Mouse (Mus musculus) mesoderm, embryonic 11.5 days (tissue): ENCODE results near the gene Lrrc61.
"Not testable (repeated sequence)": the region's sequence is repeated elsewhere in the genome, so short reads cannot be mapped to it uniquely, and the experiment has no call there.

Source experiments
- DNase-seq: peaks from one replicate; pipeline ENCODE4 v3.0.0-alpha.2; 2012; ENCODE audit warnings: low read depth, low spot score

Lrrc61 gene

GRCm38 (mm10) chr6:48554280-48555103 lies at the start of gene Lrrc61:
Lrrc61 (plus strand) TSS chr6:48554796.
- peak; percentile 92 for DNase-seq

DNA sequence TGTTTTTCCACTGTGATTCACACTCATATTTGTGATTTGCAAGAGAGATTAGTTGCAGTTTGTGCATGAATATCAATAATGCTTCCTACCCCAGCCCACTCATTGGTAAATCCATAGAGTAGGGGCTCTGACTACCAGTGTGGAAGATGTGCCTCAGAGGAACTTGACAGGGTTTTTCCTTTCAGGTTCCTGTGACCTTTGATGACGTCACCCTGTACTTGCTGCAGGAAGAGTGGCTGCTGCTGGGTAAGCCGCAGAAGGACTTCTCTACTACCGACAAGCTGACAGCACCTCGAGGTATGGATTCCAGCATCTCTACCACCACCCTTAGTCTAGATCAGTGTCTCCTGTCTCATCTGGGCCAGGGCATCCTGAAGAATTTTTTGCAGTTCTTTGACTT lies 46.5 kb upstream of the Lrrc61 start:
- no peak for DNase-seq

- DNase-seq: no peak
These were observed 44.2 kb upstream of the Lrrc61 start for GRCm38 (mm10) chr6:48510426-48510825.

- no peak for DNase-seq
These were observed 42.7 kb upstream of the Lrrc61 start for GRCm38 (mm10) chr6:48511861-48512260.

- DNase-seq: not testable (repeated sequence)
These were observed 29.7 kb upstream of the Lrrc61 start for GRCm38 (mm10) chr6:48524882-48525281.

GRCm38 (mm10) chr6:48527901-48528300 lies 26.7 kb upstream of the Lrrc61 start:
- no peak for DNase-seq

DNA sequence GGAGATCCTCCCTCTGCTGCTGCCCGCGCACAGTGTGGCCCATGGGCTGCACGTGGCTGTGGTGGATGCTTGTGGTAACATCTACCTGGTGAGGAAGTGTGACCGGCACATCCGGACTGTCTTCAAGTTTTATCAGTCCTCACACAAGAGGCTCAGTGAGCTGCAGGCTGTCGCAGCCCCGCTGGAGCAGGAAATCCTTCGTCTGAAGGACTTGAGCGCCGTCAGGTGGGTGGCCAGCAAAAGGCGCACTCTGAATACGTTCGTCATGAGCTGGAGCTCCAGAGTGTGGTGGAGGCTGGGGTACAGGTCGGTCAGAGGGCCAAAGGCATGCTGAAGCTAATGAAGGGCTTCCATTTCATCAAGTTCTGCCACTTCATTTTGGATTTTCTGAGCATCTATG lies 25.3 kb upstream of the Lrrc61 start:
- no peak for DNase-seq

GRCm38 (mm10) chr6:48529871-48530440 lies 24.6 kb upstream of the Lrrc61 start:
- DNase-seq: no peak

DNA sequence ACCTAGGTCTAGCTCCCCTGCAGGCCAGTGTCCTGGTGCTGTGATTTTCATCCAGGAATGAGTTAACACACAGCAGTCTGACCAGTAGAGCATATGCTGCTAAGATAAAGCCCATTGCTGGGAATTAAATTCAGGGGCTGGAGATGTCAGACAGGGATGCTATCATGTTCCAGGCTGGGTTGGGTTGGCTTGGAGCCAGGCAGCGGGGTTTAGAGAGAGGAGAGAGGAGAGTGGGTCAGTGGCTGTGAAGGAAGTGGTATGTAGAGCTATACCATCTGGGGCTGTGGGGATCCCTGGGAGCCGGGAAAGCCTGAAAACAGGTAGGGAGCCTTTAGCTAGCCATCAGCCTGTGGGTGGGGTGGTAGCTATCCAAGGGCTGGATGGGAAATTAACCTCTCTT lies 23.7 kb upstream of the Lrrc61 start:
- no peak for DNase-seq

- DNase-seq: no peak
These were observed 21.1 kb upstream of the Lrrc61 start for GRCm38 (mm10) chr6:48533475-48533874.

DNA sequence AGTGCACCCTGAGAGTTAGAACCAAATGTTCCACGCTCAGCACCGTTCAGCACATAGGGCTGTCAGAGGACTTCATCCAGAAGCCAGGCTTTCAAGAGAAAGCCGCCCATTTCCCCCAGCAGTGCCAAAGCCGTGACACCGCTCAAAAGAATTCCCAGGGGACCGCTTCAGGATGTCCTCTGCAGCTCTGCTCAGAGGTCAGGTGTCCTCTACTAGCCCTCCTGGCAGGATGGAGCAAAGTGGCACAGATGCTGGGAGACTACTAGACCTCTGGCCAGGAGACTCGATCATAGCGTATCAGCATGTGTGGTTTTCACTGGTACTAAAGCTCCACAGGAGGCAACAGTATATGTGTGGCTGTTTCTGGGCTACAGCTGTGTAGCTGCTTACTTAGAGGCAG lies 19.7 kb upstream of the Lrrc61 start:
- no peak for DNase-seq

- no peak for DNase-seq
These were observed 18.5 kb upstream of the Lrrc61 start for GRCm38 (mm10) chr6:48536091-48536490.

DNA sequence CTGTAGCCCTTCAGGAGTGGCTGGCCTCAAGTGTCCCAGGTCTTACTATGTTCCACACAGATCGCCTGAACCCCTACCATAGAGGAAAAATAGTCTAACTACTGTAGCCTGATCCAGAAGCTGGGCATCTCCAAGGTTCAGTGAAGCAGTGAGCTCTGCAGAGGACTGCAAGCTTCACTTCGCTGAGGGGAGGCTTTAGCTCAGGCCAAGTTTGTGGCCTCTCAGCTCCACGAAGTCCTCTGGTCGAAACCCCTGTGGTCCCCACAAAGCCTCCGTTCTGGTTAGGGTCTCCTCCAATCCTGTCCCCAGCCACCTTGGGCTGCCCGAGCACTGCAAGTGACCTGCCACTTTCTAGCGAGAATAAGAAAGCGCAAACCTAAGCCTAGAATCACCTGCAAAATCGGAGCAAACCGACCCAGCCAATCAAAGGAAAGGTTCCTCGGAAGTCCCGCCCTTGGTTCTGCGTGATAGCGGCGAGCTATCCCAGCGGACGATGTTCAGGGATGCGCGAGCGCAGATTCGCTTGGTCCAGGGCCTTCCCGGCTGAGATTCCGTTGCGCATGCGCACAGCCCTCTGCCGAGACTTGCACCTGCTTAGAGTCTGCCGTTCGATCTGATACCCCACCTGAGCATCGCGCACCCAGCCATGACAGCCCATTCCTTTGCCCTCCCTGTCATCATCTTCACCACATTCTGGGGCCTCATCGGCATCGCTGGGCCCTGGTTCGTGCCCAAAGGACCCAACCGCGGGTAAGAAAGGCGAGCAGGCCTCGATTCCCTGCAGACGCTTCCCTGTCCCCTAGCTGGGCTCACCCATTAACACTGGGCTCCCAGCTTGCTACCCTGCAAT lies 17.3 kb upstream of the Lrrc61 start, which contains the start of gene Atp6v0e2:
Gene Atp6v0e2 (plus strand): TSS at position 511 of the 850 bp plus-strand sequence.
- peak; percentile 94 for DNase-seq

DNA sequence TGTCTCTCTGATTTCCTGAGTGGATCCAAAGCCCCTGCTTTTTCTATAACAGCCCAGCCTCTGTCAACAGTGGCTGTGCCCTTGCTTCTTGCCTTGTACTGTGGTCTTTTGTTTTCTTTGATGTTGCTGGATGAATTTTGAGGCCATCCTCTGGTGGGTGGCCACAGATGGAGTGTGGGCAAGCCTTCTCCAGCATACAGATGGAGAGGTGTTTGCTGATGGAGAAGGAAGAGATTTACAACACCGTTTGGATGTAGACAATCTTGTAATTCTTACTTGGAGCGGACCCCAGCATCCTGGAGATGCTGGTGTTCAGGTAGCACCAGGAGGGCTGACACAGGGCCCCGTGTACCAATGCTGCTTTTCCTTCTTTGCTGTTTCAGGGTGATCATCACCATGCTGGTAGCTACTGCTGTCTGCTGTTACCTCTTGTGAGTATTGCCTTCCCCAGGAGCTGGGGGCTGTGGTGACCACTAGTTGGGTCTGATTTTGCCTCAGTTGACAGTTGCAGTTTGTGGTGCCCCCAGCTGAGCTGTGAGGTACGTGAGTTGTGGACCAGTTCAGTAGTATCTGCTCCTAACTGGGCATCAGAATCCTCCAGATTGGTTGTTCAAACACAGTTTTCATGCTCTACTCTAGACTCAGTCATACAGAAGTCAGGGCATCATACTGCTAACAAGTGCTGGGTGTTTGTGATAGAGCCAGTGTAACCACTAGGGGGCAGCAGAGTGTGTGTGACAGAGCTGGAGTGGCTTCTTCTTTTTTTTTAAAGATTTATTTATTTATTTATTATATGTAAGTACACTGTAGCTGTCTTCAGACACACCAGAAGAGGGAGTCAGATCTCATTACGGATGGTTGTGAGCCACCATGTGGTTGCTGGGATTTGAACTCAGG lies 15.5 kb upstream of the Lrrc61 start:
- DNase-seq: peak; percentile 87

- DNase-seq: no peak
These were observed 14.7 kb upstream of the Lrrc61 start for GRCm38 (mm10) chr6:48539860-48540259.

DNA sequence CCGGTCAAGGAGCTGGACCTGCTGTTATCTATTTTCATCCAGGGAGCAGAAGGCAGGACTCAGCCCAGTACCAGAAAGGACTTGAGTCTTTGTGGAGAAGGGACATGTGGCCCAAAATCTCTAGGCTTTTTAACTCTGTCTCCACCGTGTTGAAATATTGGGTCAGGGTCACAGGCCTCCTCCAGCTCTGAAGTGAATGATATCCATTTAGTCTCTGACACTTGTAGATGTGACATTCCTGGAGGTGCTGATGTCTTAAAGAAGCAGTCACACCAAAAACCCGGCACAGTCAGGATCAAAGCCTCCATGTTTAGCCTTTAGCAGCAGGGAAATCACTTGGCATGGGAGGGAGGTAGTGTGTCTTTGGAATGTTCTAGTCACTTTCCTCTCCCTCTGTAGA lies 13.9 kb upstream of the Lrrc61 start:
- DNase-seq: no peak

DNA sequence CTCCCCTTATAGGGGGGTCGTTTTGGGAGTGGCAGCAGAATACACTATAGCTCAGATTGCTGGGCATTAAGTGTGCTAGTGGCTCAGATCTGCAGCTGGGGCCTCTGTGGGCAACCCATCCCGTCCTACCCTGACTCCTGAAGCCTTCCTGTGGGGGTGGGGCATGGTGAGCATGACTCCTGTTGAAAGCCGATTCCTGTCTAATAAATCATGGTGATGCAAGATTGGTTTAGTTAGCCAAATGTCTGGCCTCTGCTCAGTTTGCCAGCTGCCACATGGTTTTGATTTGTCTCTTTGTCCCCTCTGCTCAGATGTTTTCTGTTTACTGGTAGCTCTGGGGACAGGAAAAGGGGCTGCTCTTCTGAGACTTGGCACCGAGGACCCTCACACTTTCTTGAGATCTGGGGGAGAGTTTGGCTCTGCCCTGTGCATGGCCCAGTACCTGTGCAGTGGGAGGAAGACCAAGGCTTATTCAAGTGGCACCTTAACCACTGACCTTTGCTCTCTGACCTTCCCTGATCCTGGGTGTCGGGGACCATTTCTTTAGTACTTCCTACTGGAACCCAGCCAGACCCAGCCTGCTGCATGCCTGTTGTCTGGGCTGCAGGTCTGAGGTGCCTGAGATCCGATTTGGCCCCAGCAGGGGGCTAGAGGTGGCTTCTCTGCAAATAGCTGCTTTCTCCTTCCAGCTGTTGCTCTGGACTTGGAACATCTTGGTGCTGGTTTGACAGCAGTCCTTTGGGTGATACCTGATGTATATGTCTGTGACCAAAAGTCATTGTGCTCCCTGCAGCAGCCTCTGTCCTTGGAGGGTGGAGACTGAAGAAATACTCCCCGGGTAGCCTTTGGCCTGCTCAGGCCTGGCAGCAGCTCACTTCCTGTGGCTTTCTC lies 12.8 kb upstream of the Lrrc61 start:
- peak; percentile 81 for DNase-seq

- no peak for DNase-seq
These were observed 12.0 kb upstream of the Lrrc61 start for GRCm38 (mm10) chr6:48542631-48543030.

- no peak for DNase-seq
These were observed 9.3 kb upstream of the Lrrc61 start for GRCm38 (mm10) chr6:48545251-48545650.

- no peak for DNase-seq
These were observed 8.3 kb upstream of the Lrrc61 start for GRCm38 (mm10) chr6:48546271-48546670.
